Mouse (Mus musculus): ENCODE data around the gene Hmmr. TPM values are rescaled to one million over a fixed set of nuclear protein-coding genes. Genes with fewer than 3 reads are reported as not detected.

Hmmr gene
- polyA plus RNA-seq, 1 experiment from 2014 or later = 36.9 TPM

DNA sequence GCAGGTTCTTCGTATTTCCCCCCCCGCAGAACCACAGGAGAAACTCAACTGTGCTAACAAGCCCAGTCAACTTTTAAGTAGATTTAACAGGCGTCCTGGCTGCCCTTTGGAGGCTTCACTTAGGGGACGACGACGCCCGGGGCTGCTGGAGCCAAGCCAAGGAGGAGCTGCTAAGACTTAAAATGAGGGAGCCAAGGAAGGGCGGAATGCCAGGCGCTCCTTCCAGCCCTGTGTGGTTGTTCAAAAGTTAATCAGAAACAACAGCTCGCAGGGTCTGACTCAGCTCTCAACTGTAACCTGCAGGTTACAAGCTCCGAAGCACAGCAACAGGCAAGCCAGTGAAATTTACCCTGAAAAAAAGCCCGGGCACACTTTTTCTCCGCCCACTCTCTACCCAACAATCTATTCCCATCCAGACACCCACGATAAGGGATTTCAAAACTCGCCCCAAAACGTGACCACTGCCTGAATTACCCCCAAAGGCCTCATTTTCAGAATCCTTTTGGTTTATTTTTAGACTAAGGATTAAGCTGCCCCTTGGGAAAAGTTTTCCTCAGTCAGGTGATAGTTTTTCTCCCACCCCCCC lies 39.8 kb downstream of the Hmmr start:
- WGBS = under 1% methylated on average over 16 of the region's 16 CpGs
- ATAC-seq (ENCODE audit: low FRiP score) = 0 out of 2 replicates have a peak, but pooled peaks have one; percentile 9
- H3K27ac ChIP-seq = peak overlapping the region; percentile 94
- H3K36me3 ChIP-seq = no peaks in the 10 kb centered on the region
- H3K4me1 ChIP-seq = peaks cover 24% of the 10 kb centered on the region
- no peaks in the 10 kb centered on the region for H3K27me3 ChIP-seq
- no peaks in the 10 kb centered on the region for H3K9me3 ChIP-seq (replicated peaks)
- peak overlapping the region; percentile 73 for H3K9ac ChIP-seq
- peak overlapping the region; percentile 88 for H3K4me2 ChIP-seq (replicated peaks)
- H3K4me3 ChIP-seq = peak overlapping the region; percentile 65

DNA sequence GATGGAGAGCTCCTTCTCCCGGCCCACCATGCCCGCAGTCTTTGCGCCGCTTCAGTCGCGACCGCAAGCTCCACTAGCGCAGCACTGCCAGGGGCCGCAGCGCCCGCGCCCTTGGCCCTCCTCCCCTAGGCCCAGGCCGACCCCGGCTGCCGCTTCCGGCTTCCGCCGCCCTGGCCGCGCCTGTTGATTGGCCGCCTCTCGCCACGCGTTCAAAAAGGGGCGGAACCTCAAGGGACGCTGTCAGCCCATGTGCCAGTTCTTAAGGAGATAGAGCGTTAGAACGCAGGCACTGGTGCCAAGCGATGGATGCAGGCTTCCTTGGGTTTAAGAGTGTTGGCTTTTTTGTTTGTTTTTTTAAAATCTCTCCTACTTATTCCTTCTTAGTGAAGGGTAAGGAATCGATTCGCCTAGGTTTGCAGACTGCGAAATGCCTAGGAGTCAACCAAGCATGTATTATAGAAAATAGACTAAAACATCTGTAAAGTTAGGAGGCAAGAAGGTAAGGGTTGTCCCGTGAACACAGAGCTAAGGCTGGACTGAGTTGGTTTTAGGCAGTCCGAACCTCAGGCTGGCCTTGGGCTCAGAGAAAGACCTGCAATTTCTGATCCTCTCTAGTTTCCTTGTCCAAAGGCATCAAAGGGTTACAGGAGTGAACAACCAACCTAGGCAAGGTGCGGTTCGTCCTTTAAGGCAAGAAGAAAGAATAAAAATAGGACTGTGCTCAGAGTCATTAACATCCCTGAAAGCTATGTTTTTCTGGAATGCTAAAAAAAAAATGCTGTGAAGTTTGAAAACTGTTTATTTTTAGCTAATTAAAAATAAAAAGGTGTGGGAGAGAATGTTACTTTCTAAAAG lies 40.5 kb downstream of the Hmmr start:
- Histone ChIP-seq H3K9me3 (replicated peaks) (no peaks in the 10 kb centered on the region), H3K4me3 (peak overlapping the region; percentile 65), H3K36me3 (no peaks in the 10 kb centered on the region), H3K4me1 (peaks cover 24% of the 10 kb centered on the region), H3K27me3 (no peaks in the 10 kb centered on the region), H3K9ac (peak overlapping the region; percentile 76), H3K4me2 (replicated peaks) (peak overlapping the region; percentile 88), H3K27ac (peak overlapping the region; percentile 94)
- ATAC-seq (ENCODE audit: low FRiP score) = peak; percentile 97
- WGBS = under 1% methylated on average over 36 of the region's 36 CpGs

DNA sequence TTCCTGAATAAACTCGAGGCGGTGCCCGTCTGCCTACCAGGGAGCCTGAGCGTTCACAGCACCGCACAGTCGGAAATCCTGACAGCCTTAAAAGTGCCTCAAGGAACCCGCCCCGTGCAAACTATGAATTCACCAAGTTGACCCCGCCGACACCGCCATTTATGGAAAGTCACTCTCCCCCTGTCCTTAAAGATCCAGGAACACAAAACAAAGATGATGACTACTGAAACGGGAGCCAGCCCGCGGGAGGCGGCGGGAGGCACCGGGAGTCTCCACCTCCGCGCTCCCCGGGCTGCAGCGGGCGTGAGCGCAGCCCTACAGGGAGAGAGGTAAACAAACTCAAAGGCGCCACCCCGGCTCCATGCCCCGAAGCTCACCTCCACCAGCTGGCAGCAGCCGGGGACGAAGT lies 41.1 kb downstream of the Hmmr start:
- H3K27ac ChIP-seq = peak overlapping the region; percentile 94
- peak overlapping the region; percentile 88 for H3K4me2 ChIP-seq (replicated peaks)
- 0% methylated on average over 28 of the region's 28 CpGs for WGBS
- peaks cover 24% of the 10 kb centered on the region for H3K4me1 ChIP-seq
- H3K4me3 ChIP-seq = peak overlapping the region; percentile 65
- H3K36me3 ChIP-seq = peaks cover 5% of the 10 kb centered on the region
- ATAC-seq (ENCODE audit: low FRiP score) = peak; percentile 79
- H3K9me3 ChIP-seq (replicated peaks) = no peaks in the 10 kb centered on the region
- peak overlapping the region; percentile 76 for H3K9ac ChIP-seq
- no peaks in the 10 kb centered on the region for H3K27me3 ChIP-seq

DNA sequence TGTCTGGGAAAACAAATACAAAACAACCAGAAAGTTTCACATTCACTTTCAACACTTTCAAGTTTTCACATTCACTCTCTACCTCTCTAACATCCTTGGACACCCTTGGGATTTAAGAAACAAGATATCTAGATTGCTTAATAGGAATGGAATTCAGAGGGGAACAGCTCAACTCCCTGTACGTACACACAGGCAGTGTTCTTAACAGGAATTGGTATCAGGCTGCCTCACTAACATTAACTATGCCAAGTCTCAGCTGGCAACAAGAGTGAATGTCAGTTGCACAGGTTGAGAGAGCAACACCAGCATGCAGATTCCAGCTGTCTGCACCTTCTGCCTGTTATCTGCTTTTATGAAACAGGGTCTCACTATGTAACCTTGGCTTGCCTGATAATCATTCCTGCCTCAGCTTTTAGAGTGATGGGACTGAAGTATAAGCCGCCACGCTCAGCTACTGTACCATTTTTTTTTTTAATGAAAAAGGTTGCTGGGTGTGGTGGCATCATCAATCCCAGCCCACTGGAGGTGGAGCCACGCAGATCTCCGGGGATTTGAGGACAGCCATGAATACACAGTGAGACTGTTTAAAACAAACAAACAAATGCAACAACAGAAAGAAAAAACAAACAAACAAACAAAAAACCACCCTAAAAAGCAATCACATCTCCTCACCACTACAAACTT lies 42.6 kb downstream of the Hmmr start:
- Histone ChIP-seq H3K4me1 (peaks cover 24% of the 10 kb centered on the region), H3K9me3 (replicated peaks) (no peaks in the 10 kb centered on the region), H3K36me3 (peaks cover 12% of the 10 kb centered on the region), H3K4me3 (no peak overlapping the region), H3K9ac (no peak overlapping the region), H3K27ac (no peak overlapping the region), H3K4me2 (replicated peaks) (peak overlapping the region; percentile 88), H3K27me3 (no peaks in the 10 kb centered on the region)
- ATAC-seq (ENCODE audit: low FRiP score) = no peak
- WGBS = 79% methylated on average over 5 of the region's 5 CpGs

DNA sequence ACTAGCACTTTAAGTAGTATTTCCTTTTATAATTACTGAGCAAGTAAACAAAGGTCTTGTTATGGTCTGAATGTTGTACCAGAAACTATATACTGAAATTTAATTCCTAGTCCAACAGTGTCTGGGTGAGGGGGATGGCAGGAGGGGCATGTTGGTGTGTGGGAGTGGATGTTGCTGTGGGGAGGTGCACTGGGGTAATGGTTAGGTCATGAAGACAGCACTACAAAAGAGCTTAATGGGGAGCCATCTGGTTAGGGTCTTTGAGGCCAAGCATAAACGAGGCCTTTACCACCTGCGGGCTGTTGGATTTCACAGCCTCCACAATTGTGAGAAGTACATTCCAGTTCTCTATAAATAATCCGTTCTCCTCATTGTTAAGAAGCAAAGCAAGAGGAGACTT lies 49.9 kb downstream of the Hmmr start:
- Histone ChIP-seq H3K9ac (no peak overlapping the region), H3K27me3 (no peaks in the 10 kb centered on the region), H3K4me2 (replicated peaks) (no peak overlapping the region), H3K4me3 (no peak overlapping the region), H3K36me3 (peaks cover 67% of the 10 kb centered on the region), H3K4me1 (no peaks in the 10 kb centered on the region), H3K27ac (no peak overlapping the region), H3K9me3 (replicated peaks) (no peaks in the 10 kb centered on the region)
- WGBS = 72% methylated on average over 3 of the region's 3 CpGs
- ATAC-seq (ENCODE audit: low FRiP score) = no peak

DNA sequence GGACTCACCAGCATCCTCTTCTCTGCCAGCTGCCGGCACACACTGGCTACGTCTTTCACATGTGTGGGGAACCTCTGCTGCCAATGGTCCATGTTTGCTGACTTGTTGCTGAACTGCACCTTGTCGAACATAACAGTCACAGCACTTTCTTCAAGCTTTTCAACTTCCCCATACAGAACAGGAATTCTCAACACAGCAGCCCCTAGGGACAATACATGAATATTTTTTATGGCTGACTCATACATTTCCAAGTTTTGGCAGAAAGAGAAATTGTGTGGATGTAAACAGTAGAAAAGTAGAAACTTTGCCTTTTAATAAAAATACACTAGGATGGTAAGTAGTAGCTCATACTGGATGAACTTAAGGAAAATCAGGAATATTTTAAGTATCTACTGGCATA lies 50.8 kb downstream of the Hmmr start:
- ATAC-seq (ENCODE audit: low FRiP score) = no peak
- H3K4me1 ChIP-seq = no peaks in the 10 kb centered on the region
- H3K9me3 ChIP-seq (replicated peaks) = no peaks in the 10 kb centered on the region
- H3K27me3 ChIP-seq = no peaks in the 10 kb centered on the region
- no peak overlapping the region for H3K4me3 ChIP-seq
- H3K9ac ChIP-seq = no peak overlapping the region
- H3K4me2 ChIP-seq (replicated peaks) = no peak overlapping the region
- 97% methylated on average over 3 of the region's 3 CpGs for WGBS
- H3K36me3 ChIP-seq = peaks cover 73% of the 10 kb centered on the region
- H3K27ac ChIP-seq = no peak overlapping the region

DNA sequence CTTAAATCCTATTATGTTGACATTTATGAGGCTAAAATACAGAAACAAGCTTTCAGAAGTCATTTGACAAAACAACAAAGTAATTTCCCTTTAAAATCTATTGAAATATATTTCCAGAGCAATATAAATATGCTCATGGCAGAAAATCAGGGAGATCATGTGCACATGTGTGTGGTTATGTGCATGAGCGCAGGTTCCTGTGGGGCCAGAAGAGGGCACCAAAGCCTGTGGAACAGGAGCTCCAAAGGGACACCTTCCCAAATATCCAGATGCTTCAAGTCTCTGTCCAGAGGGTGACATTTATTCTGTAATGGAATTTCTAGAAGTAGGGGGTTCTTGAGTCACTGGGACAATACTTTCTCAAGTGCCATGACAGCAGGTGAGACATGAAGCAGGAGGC lies 56.1 kb downstream of the Hmmr start:
- 96% methylated on average over 1 of the region's 1 CpGs for WGBS

DNA sequence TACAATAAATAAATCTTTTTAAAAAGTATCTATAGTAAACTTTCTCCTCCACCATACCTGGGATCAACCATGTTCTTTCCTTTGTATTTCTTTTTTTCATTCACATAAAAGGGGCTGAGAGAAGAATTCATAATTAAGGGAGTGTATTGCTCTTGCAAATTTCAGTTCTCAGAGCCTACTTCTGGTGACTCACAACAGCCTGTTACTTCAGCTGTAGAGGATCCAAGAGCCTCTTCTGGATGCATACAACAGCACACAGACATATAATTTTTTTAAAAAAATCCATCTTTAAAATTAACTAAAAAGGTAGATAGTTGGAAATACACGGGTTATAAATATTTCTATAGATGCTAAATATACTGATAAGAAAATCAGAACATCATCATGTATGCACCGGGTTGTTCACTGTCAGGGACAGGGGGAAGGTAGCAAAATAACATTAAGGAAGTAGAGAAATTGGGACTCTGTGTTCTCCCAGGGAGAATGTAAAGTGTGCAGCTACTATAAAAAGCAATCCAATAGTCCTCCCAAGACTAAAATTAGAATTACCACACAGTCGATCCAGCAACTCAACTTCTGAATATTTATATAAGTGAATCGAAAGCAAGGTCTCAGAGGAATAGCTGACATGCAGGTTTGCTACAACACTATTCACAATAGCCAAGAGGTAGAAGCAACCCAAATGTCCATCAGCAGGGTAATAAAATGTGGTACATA lies 58.0 kb downstream of the Hmmr start:
- H3K4me1 ChIP-seq = no peaks in the 10 kb centered on the region
- H3K4me2 ChIP-seq (replicated peaks) = no peak overlapping the region
- no peak overlapping the region for H3K9ac ChIP-seq
- H3K9me3 ChIP-seq (replicated peaks) = no peaks in the 10 kb centered on the region
- no peaks in the 10 kb centered on the region for H3K27me3 ChIP-seq
- WGBS = 88% methylated on average over 4 of the region's 4 CpGs
- no peak overlapping the region for H3K4me3 ChIP-seq
- H3K27ac ChIP-seq = no peak overlapping the region
- no peak for ATAC-seq (ENCODE audit: low FRiP score)
- peaks cover 37% of the 10 kb centered on the region for H3K36me3 ChIP-seq

More for the DNA sequence above, 56.1 kb downstream of the Hmmr start:
- Histone ChIP-seq H3K9me3 (replicated peaks) (no peaks in the 10 kb centered on the region), H3K36me3 (peaks cover 54% of the 10 kb centered on the region), H3K4me1 (no peaks in the 10 kb centered on the region), H3K4me3 (no peak overlapping the region), H3K4me2 (replicated peaks) (no peak overlapping the region), H3K9ac (no peak overlapping the region), H3K27ac (no peak overlapping the region), H3K27me3 (no peaks in the 10 kb centered on the region)
- no peak for ATAC-seq (ENCODE audit: low FRiP score)

Other genes with a start within 250 kb of the Hmmr start
- 77.3 and 79.3 TPM in 2 replicates for gene Mat2b, start 38.2 kb downstream of the Hmmr start, polyA plus RNA-seq (2016; fragmentation: Nextera tagmentation; extraction: Ambion mirVana)
- gene Nudcd2, start 245 bp upstream of the Hmmr start, polyA plus RNA-seq (2016; fragmentation: Nextera tagmentation; extraction: Ambion mirVana) = 126 and 128 TPM in 2 replicates
- gene Ccng1, start 21.9 kb upstream of the Hmmr start, polyA plus RNA-seq (2016; fragmentation: Nextera tagmentation; extraction: Ambion mirVana) = 42.9 and 43.1 TPM in 2 replicates

All from hindbrain, embryonic 12.5 days (tissue).